Mouse (Mus musculus) forebrain, postnatal 0 days (tissue): ENCODE results near the gene Pde11a. TPM values are rescaled to one million over a fixed set of nuclear protein-coding genes. Genes with fewer than 3 reads are reported as not detected.

Experiments
- ATAC-seq: fragments of 200-750 bp; cut with Nextera tagmentation; 2 replicates; pipeline ENCODE4 v1.8.0; 2017; ENCODE audit warnings: mild to moderate bottlenecking, moderate library complexity
- DNase-seq: peaks from one replicate; pipeline ENCODE4 v3.0.0-alpha.2; 2015
- H3K27ac ChIP-seq: fragments of 300-500 bp; sonication (generic); 2 replicates; pipeline ENCODE4 v1.5.1; 2014; ENCODE audit warnings: low read depth, mild to moderate bottlenecking, antibody characterized with exemption, low read length, moderate library complexity, mixed read lengths
- H3K27me3 ChIP-seq: fragments of 300-500 bp; sonication (generic); 2 replicates; pipeline ENCODE4 v1.6.1; 2014; ENCODE audit warnings: mild to moderate bottlenecking, low read length, mixed read lengths; ENCODE audit not compliant: insufficient read depth
- H3K36me3 ChIP-seq: fragments of 300-500 bp; sonication (generic); 2 replicates; pipeline ENCODE4 v1.6.1; 2014; ENCODE audit warnings: mild to moderate bottlenecking, moderate library complexity; ENCODE audit not compliant: insufficient read depth
- H3K4me1 ChIP-seq: fragments of 300-500 bp; sonication (generic); 2 replicates; pipeline ENCODE4 v1.6.1; 2014; ENCODE audit warnings: antibody characterized with exemption; ENCODE audit not compliant: insufficient read depth
- H3K4me2 ChIP-seq: fragments of 300-500 bp; sonication (generic); 2 replicates; pipeline ENCODE4 v1.6.1; 2014; ENCODE audit warnings: low read depth, mild to moderate bottlenecking, moderate library complexity
- H3K4me3 ChIP-seq: fragments of 300-500 bp; sonication (generic); 2 replicates; pipeline ENCODE4 v1.5.1; 2014; ENCODE audit warnings: low read depth, low read length, mixed read lengths
- H3K9ac ChIP-seq: fragments of 300-500 bp; sonication (generic); 2 replicates; pipeline ENCODE4 v1.6.1; 2014; ENCODE audit warnings: mild to moderate bottlenecking
- H3K9me3 ChIP-seq: fragments of 300-500 bp; sonication (generic); 2 replicates; pipeline ENCODE4 v1.6.1; 2016; ENCODE audit warnings: low read length
- CTCF ChIP-seq: sonication (generic); IDR thresholded peaks from 2 replicates; pipeline ENCODE4 v1.5.1; 2016; ENCODE audit warnings: antibody characterized with exemption, control low read depth, low read depth
- WGBS: fragments of 180-500 bp; shearing (Covaris S2); extraction: QIAGEN DNeasy Blood & Tissue Kit; methylation state at CpG from one replicate; pipeline ENCODE4 v1.1.7; 2014; 5-methylcytosine and 5-hydroxymethylcytosine counted together
- polyA plus RNA-seq: library from polyadenylated mRNA; unstranded; fragments of >200 nt; fragmentation: Nextera tagmentation; extraction: Ambion mirVana; gene quantifications from 2 replicates; pipeline ENCODE4 v1.2.1, GENCODE M21; 2015
- total RNA-seq: library from RNA; depleted of rRNA; stranded (reverse); fragments of >200 nt; gene quantifications from 2 replicates; pipeline ENCODE4 v1.2.3, GENCODE M21; 2014

Gene Pde11a
- total and polyA plus RNA-seq, 2 experiments from 2014 or later = 0.86 to 1.0 TPM

- peak; percentile 90 for DNase-seq
- H3K4me1 ChIP-seq = peaks cover 4% of the 10 kb centered on the region; the same call in 1 of the 2 replicates
- H3K36me3 ChIP-seq = no peaks in the 10 kb centered on the region
- peak; percentile 96 for ATAC-seq
- H3K9ac ChIP-seq = peak overlapping the region; percentile 50
- peak; percentile 72 for TF ChIP-seq CTCF
- peak overlapping the region; percentile 40 for H3K4me3 ChIP-seq
- peak overlapping the region; percentile 67 for H3K27ac ChIP-seq
- no peaks in the 10 kb centered on the region for H3K9me3 ChIP-seq
- H3K4me2 ChIP-seq = peak overlapping the region; percentile 58
- WGBS = 2% methylated on average over 18 of the region's 19 CpGs
- H3K27me3 ChIP-seq = no peaks in the 10 kb centered on the region
Measured at GRCm38 (mm10) chr2:76070432-76071306, 267.9 kb downstream of the Pde11a start.

- no peaks in the 10 kb centered on the region for H3K27me3 ChIP-seq
- H3K27ac ChIP-seq = no peak overlapping the region
- H3K9ac ChIP-seq = no peak overlapping the region
- no peak overlapping the region for H3K4me2 ChIP-seq
- H3K4me3 ChIP-seq = no peak overlapping the region
- no peak for ATAC-seq
- peaks cover 4% of the 10 kb centered on the region; the same call in 1 of the 2 replicates for H3K4me1 ChIP-seq
- no peak for DNase-seq
- no peaks in the 10 kb centered on the region for H3K36me3 ChIP-seq
- WGBS = 83% methylated on average over 13 of the region's 13 CpGs
- no peak for TF ChIP-seq CTCF
- H3K9me3 ChIP-seq = no peaks in the 10 kb centered on the region
Measured at GRCm38 (mm10) chr2:76069238-76069637, 269.3 kb downstream of the Pde11a start.

GRCm38 (mm10) chr2:76068155-76068554, 270.4 kb downstream of the Pde11a start:
- no peaks in the 10 kb centered on the region for H3K36me3 ChIP-seq
- no peak overlapping the region for H3K27ac ChIP-seq
- 88% methylated on average over 10 of the region's 10 CpGs for WGBS
- no peak for ATAC-seq
- DNase-seq = no peak
- H3K4me3 ChIP-seq = no peak overlapping the region
- peaks cover 4% of the 10 kb centered on the region; the same call in 1 of the 2 replicates for H3K4me1 ChIP-seq
- no peak for TF ChIP-seq CTCF
- H3K27me3 ChIP-seq = no peaks in the 10 kb centered on the region
- H3K9ac ChIP-seq = no peak overlapping the region
- no peaks in the 10 kb centered on the region for H3K9me3 ChIP-seq
- H3K4me2 ChIP-seq = no peak overlapping the region

- Histone ChIP-seq H3K4me2 (no peak overlapping the region), H3K4me1 (peaks cover 4% of the 10 kb centered on the region; the same call in 1 of the 2 replicates), H3K9ac (no peak overlapping the region), H3K27me3 (no peaks in the 10 kb centered on the region), H3K4me3 (no peak overlapping the region), H3K36me3 (no peaks in the 10 kb centered on the region), H3K9me3 (no peaks in the 10 kb centered on the region), H3K27ac (no peak overlapping the region)
- no peak for ATAC-seq
- 52% methylated on average over 4 of the region's 4 CpGs for WGBS
- peak; percentile 28 for DNase-seq
- peak; percentile 71 for TF ChIP-seq CTCF
Measured at GRCm38 (mm10) chr2:76067144-76067543, 271.4 kb downstream of the Pde11a start.

- ATAC-seq = no peak
- no peak for DNase-seq
- WGBS = 80% methylated on average over 7 of the region's 7 CpGs
- Histone ChIP-seq H3K9me3 (no peaks in the 10 kb centered on the region), H3K4me3 (no peak overlapping the region), H3K4me2 (no peak overlapping the region), H3K36me3 (no peaks in the 10 kb centered on the region), H3K4me1 (peaks cover 3% of the 10 kb centered on the region; the same call in 1 of the 2 replicates), H3K27ac (no peak overlapping the region), H3K27me3 (no peaks in the 10 kb centered on the region), H3K9ac (no peak overlapping the region)
- TF ChIP-seq CTCF = no peak
Measured at GRCm38 (mm10) chr2:76065292-76065691, 273.3 kb downstream of the Pde11a start.

- no peak overlapping the region for H3K9ac ChIP-seq
- peak; percentile 40 for TF ChIP-seq CTCF
- peak; percentile 76 for ATAC-seq
- no peak overlapping the region for H3K4me3 ChIP-seq
- H3K4me2 ChIP-seq = no peak overlapping the region
- no peaks in the 10 kb centered on the region for H3K4me1 ChIP-seq
- no peak overlapping the region for H3K27ac ChIP-seq
- no peaks in the 10 kb centered on the region for H3K36me3 ChIP-seq
- no peaks in the 10 kb centered on the region for H3K9me3 ChIP-seq
- 74% methylated on average over 5 of the region's 5 CpGs for WGBS
- H3K27me3 ChIP-seq = no peaks in the 10 kb centered on the region
- DNase-seq = peak; percentile 50
Measured at GRCm38 (mm10) chr2:76064078-76064477, 274.5 kb downstream of the Pde11a start.

GRCm38 (mm10) chr2:76060207-76060606, 278.4 kb downstream of the Pde11a start:
- Histone ChIP-seq H3K9ac (no peak overlapping the region), H3K9me3 (no peaks in the 10 kb centered on the region), H3K27me3 (no peaks in the 10 kb centered on the region), H3K4me2 (no peak overlapping the region), H3K27ac (no peak overlapping the region), H3K36me3 (no peaks in the 10 kb centered on the region), H3K4me3 (no peak overlapping the region), H3K4me1 (no peaks in the 10 kb centered on the region)
- TF ChIP-seq CTCF = no peak
- DNase-seq (no peak), ATAC-seq (no peak)
- WGBS = 64% methylated on average over 3 of the region's 3 CpGs
